Mouse (Mus musculus): Measurements from ENCODE around the gene Olfr1508. TPM values are rescaled to one million over a fixed set of nuclear protein-coding genes. Genes with fewer than 3 reads are reported as not detected.
"Not testable (repeated sequence)": the region's sequence is repeated elsewhere in the genome, so short reads cannot be mapped to it uniquely, and the experiment has no call there.

Gene Olfr1508
- not detected in 2 replicates for polyA plus RNA-seq (2015; fragmentation: Nextera tagmentation; extraction: Ambion mirVana)

- Histone ChIP-seq H3K27me3 (no peaks in the 10 kb centered on the region), H3K4me3 (no peak within 1 kb of the TSS), H3K27ac (no peak within 1 kb of the TSS), H3K36me3 (no peaks in the 10 kb centered on the region), H3K4me1 (replicated peaks) (no peaks in the 10 kb centered on the region), H3K9ac (no peak within 1 kb of the TSS), H3K9me3 (replicated peaks) (no peaks in the 10 kb centered on the region), H3K4me2 (no peak within 1 kb of the TSS)
- WGBS = 55% methylated on average over 2 of the region's 2 CpGs
- no peak for ATAC-seq (replicated peaks; ENCODE audit: insufficient number of reproducible peaks, insufficient read depth, low FRiP score, low read depth)
These were observed at the start of gene Olfr1508 for GRCm38 (mm10) chr14:52467395-52467794. TSS of gene Olfr1508 (minus strand) at chr14:52467495.

DNA sequence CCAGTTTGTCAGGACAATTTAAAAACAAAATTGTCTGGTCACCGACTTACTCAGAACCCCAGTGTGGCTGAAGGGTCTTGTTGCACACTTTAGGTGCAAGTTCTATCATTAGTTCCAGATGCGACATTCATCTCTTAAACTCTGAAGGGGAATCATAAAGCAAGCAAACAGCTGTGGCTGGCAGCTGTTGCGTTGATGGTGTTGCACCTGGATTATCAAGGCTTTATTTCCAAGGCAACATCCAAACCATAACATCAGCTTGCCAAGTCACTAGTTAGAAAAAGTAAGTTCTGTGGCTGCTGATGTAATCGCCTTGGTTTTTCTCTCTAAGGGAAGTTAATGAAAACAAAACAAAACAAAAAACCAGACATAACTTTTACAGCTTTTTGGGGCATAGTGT lies 28.2 kb upstream of the Olfr1508 start, which contains the start of gene Olfr1507:
TSS of gene Olfr1507 (minus strand) at position 234 of the 400 bp plus-strand sequence.
- H3K36me3 ChIP-seq = no peaks in the 10 kb centered on the region
- no peak within 1 kb of the TSS for H3K4me2 ChIP-seq
- no peak within 1 kb of the TSS for H3K4me3 ChIP-seq
- ATAC-seq (replicated peaks; ENCODE audit: insufficient number of reproducible peaks, insufficient read depth, low FRiP score, low read depth) = no peak
- 81% methylated on average over 4 of the region's 4 CpGs for WGBS
- no peaks in the 10 kb centered on the region for H3K4me1 ChIP-seq (replicated peaks)
- H3K9me3 ChIP-seq (replicated peaks) = no peaks in the 10 kb centered on the region
- no peaks in the 10 kb centered on the region for H3K27me3 ChIP-seq
- no peak within 1 kb of the TSS for H3K9ac ChIP-seq
- H3K27ac ChIP-seq = no peak within 1 kb of the TSS

GRCm38 (mm10) chr14:52465738-52466137 lies 1.6 kb downstream of the Olfr1508 start:
- H3K27me3 ChIP-seq = no peaks in the 10 kb centered on the region
- 77% methylated on average over 1 of the region's 1 CpGs for WGBS
- no peaks in the 10 kb centered on the region for H3K9me3 ChIP-seq (replicated peaks)
- no peak overlapping the region for H3K4me3 ChIP-seq
- H3K36me3 ChIP-seq = no peaks in the 10 kb centered on the region
- no peak overlapping the region for H3K27ac ChIP-seq
- ATAC-seq (replicated peaks; ENCODE audit: insufficient number of reproducible peaks, insufficient read depth, low FRiP score, low read depth) = no peak
- no peaks in the 10 kb centered on the region for H3K4me1 ChIP-seq (replicated peaks)
- no peak overlapping the region for H3K4me2 ChIP-seq
- H3K9ac ChIP-seq = no peak overlapping the region

DNA sequence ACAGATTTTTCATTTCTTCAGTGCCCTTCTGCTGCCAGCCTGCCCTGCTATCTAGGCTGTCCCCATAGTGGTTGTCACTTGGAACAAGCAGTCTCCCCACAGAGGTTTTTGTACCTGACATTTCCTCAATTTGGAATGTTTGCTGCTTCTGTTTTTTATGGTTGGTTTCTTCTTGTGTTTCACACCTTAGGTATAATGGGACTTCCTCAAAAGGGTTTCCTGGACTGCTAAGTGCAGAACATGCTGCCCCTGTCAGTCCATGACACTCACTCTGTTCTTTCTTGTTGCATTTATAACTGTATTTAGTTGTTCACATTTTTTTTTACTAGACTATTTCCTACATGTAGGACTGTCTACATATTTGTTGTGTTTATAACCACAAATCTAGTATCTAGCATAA lies 5.4 kb downstream of the Olfr1508 start:
- Histone ChIP-seq H3K4me1 (replicated peaks) (no peaks in the 10 kb centered on the region), H3K36me3 (no peaks in the 10 kb centered on the region), H3K9ac (no peak overlapping the region), H3K4me3 (no peak overlapping the region), H3K27ac (no peak overlapping the region), H3K9me3 (replicated peaks) (no peaks in the 10 kb centered on the region), H3K27me3 (no peaks in the 10 kb centered on the region), H3K4me2 (no peak overlapping the region)
- no peak for ATAC-seq (replicated peaks; ENCODE audit: insufficient number of reproducible peaks, insufficient read depth, low FRiP score, low read depth)

- Histone ChIP-seq H3K9me3 (replicated peaks) (no peaks in the 10 kb centered on the region), H3K27ac (no peak overlapping the region), H3K9ac (no peak overlapping the region), H3K4me3 (no peak overlapping the region), H3K36me3 (no peaks in the 10 kb centered on the region), H3K4me1 (replicated peaks) (no peaks in the 10 kb centered on the region), H3K27me3 (no peaks in the 10 kb centered on the region), H3K4me2 (no peak overlapping the region)
- ATAC-seq (replicated peaks; ENCODE audit: insufficient number of reproducible peaks, insufficient read depth, low FRiP score, low read depth) = no peak
- 78% methylated on average over 8 of the region's 8 CpGs for WGBS
These were observed 16.2 kb downstream of the Olfr1508 start for GRCm38 (mm10) chr14:52451138-52451537.

GRCm38 (mm10) chr14:52442690-52443089 lies 24.6 kb downstream of the Olfr1508 start, which contains the start of gene Olfr1509:
TSS of gene Olfr1509 (plus strand) at chr14:52442990.
- Histone ChIP-seq H3K36me3 (no peaks in the 10 kb centered on the region), H3K9ac (no peak within 1 kb of the TSS), H3K4me3 (no peak within 1 kb of the TSS), H3K27ac (no peak within 1 kb of the TSS), H3K4me1 (replicated peaks) (no peaks in the 10 kb centered on the region), H3K27me3 (no peaks in the 10 kb centered on the region), H3K9me3 (replicated peaks) (no peaks in the 10 kb centered on the region), H3K4me2 (no peak within 1 kb of the TSS)
- ATAC-seq (replicated peaks; ENCODE audit: insufficient number of reproducible peaks, insufficient read depth, low FRiP score, low read depth) = no peak

- Histone ChIP-seq H3K4me3 (no peak overlapping the region), H3K9me3 (replicated peaks) (no peaks in the 10 kb centered on the region), H3K4me2 (no peak overlapping the region), H3K4me1 (replicated peaks) (no peaks in the 10 kb centered on the region), H3K27me3 (no peaks in the 10 kb centered on the region), H3K36me3 (no peaks in the 10 kb centered on the region), H3K9ac (no peak overlapping the region), H3K27ac (no peak overlapping the region)
- ATAC-seq (replicated peaks; ENCODE audit: insufficient number of reproducible peaks, insufficient read depth, low FRiP score, low read depth) = no peak; the same call in 1 of the 2 replicates
- 85% methylated on average over 1 of the region's 1 CpGs for WGBS
These were observed 39.6 kb downstream of the Olfr1508 start for GRCm38 (mm10) chr14:52427686-52428085.

DNA sequence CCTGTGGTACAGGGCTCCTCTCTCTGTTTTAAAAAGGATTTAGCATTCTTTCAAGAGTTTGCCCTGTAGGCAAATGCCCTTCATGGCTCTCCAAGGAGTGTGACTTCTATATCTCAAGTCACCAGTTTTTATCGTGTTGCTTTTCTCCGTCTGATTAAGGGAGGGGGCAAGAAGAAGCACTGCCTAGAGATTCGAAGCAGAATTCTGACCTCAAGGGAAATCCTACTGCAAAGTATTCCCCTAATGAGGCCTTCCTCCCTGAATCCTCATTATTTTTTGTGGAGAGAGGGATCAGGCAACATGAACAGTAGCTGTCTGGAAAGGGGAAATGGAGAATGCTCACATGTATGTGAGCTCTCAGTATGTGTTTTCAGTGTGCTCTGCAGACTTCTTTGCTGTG lies 53.0 kb downstream of the Olfr1508 start, which contains the start of gene Olfr1510:
TSS of gene Olfr1510 (minus strand) at position 101 of the 400 bp plus-strand sequence.
- H3K9me3 ChIP-seq (replicated peaks) = no peaks in the 10 kb centered on the region
- H3K27me3 ChIP-seq = no peaks in the 10 kb centered on the region
- no peak for ATAC-seq (replicated peaks; ENCODE audit: insufficient number of reproducible peaks, insufficient read depth, low FRiP score, low read depth)
- no peak within 1 kb of the TSS for H3K4me2 ChIP-seq
- H3K27ac ChIP-seq = no peak within 1 kb of the TSS
- no peak within 1 kb of the TSS for H3K4me3 ChIP-seq
- no peak within 1 kb of the TSS for H3K9ac ChIP-seq
- 79% methylated on average over 3 of the region's 3 CpGs for WGBS
- H3K36me3 ChIP-seq = no peaks in the 10 kb centered on the region
- no peaks in the 10 kb centered on the region for H3K4me1 ChIP-seq (replicated peaks)

DNA sequence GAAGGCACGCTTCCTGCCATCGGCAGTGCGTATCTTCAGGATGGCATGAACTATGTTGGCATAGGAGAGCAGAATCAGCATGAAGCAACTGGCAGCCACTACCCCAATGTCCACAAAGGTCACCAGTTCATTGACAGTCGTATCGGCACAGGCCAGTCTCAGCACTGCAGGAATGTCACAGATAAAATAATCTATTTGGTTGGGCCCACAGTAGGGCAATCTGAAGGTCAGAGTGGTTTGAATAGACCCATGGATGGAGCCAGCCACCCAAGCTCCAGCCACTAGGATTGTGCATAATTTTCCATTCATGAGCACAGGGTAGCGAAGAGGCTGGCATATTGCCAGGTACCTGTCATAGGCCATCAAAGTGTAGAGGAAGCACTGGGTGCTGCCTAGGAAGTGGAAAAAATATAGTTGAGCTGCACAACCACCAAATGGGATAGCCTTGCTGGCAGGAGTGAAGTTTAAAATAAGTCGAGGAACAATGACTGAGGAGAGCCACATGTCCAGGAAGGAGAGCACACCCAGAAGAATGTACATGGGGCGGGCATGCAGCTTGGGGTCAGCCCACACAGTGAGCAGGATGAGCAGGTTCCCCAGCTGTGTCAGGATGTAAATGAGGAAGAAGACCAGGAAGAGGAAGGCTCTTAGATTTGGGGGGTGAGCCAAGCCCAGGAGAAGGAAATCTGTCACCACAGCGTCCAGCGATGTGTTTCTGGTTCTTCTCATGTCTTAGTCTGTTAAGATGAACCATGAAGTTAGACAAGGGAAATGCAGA lies 57.0 kb downstream of the Olfr1508 start:
- not testable (repeated sequence) for H3K9ac ChIP-seq; H3K27me3 ChIP-seq; H3K9me3 ChIP-seq (replicated peaks); H3K36me3 ChIP-seq; H3K4me2 ChIP-seq; ATAC-seq (replicated peaks; ENCODE audit: insufficient number of reproducible peaks, insufficient read depth, low FRiP score, low read depth); H3K4me1 ChIP-seq (replicated peaks); H3K27ac ChIP-seq; H3K4me3 ChIP-seq
- WGBS = 51% methylated on average over 7 of the region's 10 CpGs

Other genes starting within 250 kb of the Olfr1508 start
- 17.2 and 22.1 TPM in 2 replicates for gene Chd8, start 209.7 kb downstream of the Olfr1508 start, polyA plus RNA-seq (2015; fragmentation: Nextera tagmentation; extraction: Ambion mirVana)
- 29.3 and 34.0 TPM in 2 replicates for gene Tox4, start 188.3 kb downstream of the Olfr1508 start, polyA plus RNA-seq (2015; fragmentation: Nextera tagmentation; extraction: Ambion mirVana)
- gene Rab2b, start 187.9 kb downstream of the Olfr1508 start, polyA plus RNA-seq (2015; fragmentation: Nextera tagmentation; extraction: Ambion mirVana) = 12.8 and 16.6 TPM in 2 replicates
- 23.5 and 29.7 TPM in 2 replicates for gene Mettl3, start 162.4 kb downstream of the Olfr1508 start, polyA plus RNA-seq (2015; fragmentation: Nextera tagmentation; extraction: Ambion mirVana)
- 4.8 and 7.3 TPM in 2 replicates for gene Sall2, start 138.7 kb downstream of the Olfr1508 start, polyA plus RNA-seq (2015; fragmentation: Nextera tagmentation; extraction: Ambion mirVana)
- gene Olfr1513, start 111.1 kb downstream of the Olfr1508 start, polyA plus RNA-seq (2015; fragmentation: Nextera tagmentation; extraction: Ambion mirVana) = not detected in 2 replicates
- gene Olfr1512, start 88.3 kb downstream of the Olfr1508 start, polyA plus RNA-seq (2015; fragmentation: Nextera tagmentation; extraction: Ambion mirVana) = not detected in 2 replicates
- not detected in 2 replicates for gene Olfr1511, start 70.1 kb downstream of the Olfr1508 start, polyA plus RNA-seq (2015; fragmentation: Nextera tagmentation; extraction: Ambion mirVana)
- gene Olfr1510, start 53.1 kb downstream of the Olfr1508 start, polyA plus RNA-seq (2015; fragmentation: Nextera tagmentation; extraction: Ambion mirVana) = not detected in 2 replicates
- gene Olfr1509, start 24.5 kb downstream of the Olfr1508 start, polyA plus RNA-seq (2015; fragmentation: Nextera tagmentation; extraction: Ambion mirVana) = not detected in 2 replicates
- gene Olfr1507, start 28.3 kb upstream of the Olfr1508 start, polyA plus RNA-seq (2015; fragmentation: Nextera tagmentation; extraction: Ambion mirVana) = not detected in 2 replicates

Measured in heart, embryonic 15.5 days (tissue).